Mouse (Mus musculus): ENCODE measurements around the gene Crip2.

Gene Crip2

DNA sequence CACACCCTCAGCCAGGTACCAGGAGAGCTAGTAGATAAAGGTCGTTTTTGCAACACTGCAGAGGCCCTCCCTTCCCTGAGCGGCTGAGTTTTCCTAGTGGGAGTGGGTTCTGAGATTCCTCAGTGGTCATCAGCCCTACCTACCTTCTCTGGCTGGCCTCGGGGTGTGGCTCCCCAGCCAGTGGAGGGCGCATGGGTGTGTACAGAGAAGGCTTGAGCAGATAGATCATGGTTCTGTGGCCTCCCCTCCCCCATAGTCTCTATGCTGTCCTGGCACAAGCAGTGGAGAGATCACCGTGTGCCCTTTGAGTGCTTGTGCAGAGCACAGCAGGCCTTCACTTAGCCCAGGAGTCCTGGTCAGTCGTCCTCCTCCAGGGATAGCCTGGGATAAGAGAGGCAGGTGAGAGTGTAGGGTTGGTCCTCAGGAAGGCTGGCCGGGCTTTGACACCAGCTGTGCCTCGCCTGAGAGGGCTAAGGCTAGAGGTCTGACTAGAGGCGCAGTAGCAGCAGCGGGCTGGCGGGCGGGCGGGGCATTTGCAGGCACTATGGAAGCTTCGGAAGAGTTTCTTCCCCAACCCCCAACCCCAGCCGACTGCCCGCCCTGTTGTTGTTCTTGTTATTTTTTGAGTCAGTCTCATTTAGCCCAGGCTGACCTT, 8.5 kb downstream of the Crip2 start:
- DNase-seq, result peak; percentile 40

DNA sequence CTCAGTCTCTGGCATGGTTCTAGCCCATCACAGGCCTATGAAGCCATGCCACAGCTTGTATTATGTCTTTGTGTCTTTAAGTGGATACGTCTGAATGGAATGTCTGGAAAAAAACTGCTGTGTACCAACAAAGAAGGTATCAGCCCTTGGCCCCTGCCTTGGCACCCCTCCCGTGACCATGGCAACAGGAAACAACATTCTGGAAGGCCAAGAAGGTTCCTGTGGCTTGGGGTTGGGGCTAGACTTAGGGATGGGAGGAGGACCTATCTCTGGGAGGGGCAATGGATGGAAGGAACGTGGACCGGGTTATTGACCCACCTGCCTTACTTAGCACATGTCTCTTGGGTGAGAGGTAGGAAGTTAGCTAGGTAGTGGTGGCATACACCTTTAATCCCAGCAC, 9.3 kb downstream of the Crip2 start:
- no peak for DNase-seq

DNA sequence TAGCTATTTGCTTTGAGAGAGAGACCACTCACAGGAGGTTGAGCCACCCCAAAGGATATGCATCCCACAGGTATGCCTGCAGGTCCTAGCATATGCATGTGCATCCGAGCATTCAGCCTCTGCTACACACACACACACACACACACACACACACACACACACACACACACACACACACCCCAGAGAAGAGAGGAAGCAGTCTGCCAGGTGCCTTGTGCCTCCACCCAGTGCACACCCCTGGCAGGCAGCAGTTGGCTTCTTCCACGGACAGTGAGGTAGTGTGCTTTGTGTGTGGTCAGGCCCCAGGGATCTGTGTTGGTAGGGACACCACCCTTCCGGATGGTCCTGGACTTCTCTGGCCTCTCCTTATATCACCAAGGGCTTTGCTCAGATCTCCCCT, 9.9 kb downstream of the Crip2 start:
- no peak for DNase-seq

DNA sequence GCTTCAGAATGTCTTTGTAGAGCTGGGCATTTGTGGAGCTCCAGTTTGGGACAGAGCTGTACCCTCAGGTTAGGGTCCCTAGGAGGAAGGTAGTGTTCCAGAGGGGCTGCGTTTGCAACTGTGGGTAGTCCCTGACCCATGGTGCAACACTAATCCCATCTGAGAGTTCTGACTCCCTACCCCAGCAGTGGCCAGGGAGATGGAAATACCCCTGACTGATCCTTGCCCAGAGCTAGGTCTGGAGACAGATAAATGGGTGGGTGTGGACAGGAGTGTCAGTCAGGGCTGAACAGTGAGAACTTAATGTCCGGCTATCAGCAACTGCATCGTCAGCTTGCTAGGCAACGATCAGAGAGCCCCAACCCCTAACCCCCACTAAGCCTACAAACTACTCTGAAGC, 10.6 kb downstream of the Crip2 start:
- DNase-seq, result no peak

DNA sequence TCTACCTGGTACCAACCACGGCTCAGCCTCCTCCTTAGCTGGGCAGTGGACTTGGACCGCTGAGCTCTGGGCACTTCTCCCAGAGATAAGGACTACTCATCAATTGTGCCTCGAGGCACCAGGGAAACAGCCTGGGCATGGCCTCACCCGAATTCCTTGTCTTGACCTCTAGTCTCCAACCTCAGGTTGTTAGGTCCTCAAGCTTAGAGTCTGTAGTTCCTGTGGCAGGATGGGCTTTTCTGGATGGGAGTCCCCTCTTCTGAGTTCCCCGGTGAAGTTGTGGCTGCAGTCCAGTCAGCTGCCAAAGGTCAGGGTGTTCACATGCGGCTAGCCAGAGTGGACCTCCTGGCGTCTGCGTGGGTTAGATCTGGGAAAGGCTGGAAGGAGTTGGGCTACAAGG, 11.0 kb downstream of the Crip2 start:
- no peak for DNase-seq

DNA sequence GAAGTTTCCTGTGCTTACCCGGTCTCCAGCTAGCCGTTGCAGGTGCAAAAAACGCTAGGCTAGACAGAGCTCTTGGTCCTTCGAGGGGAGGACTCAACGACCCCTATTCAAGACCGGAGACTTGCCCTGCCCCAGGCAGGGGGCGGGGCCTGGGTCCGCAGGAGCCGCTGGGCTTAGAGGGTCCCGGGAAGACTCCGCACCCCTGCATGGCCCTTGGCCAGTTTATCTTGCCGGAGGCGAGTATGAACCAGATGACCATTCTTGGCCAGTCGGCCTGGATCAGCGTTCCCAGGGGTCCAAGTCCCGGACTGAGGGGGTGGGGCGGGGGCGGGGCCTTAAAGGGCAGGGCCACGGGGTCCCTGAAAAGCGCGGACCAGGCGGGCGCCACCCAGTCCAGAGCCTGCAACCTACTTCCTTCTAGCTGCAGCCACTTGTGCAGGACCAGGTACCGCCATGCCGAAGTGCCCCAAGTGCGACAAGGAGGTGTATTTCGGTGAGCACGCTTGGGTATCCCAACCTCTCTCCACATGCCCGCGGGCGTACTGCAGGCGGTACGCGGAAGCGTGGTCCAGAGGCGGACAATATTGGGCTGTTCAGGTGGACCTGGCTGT, 11.7 kb downstream of the Crip2 start:
- DNase-seq, result no peak

DNA sequence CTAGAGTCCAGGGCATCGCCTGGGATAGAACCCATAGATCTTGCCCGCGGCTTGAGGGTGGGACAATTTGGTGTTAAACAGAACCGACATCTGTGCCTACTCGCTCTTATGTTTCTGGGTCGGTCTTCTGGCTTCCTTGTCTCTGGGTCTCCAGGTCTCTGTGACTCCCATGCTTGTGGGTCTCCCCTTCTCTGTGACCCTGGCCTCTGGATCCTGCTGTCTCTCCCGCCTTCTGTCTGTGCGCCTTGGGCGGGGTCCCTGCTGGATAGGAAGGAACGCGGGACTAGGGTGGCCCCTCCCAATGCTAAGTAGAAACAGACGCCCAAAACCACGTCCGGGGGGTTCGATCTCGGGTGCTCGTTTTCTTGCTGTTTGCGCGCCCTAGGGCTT, 12.2 kb downstream of the Crip2 start:
- no peak for DNase-seq

DNA sequence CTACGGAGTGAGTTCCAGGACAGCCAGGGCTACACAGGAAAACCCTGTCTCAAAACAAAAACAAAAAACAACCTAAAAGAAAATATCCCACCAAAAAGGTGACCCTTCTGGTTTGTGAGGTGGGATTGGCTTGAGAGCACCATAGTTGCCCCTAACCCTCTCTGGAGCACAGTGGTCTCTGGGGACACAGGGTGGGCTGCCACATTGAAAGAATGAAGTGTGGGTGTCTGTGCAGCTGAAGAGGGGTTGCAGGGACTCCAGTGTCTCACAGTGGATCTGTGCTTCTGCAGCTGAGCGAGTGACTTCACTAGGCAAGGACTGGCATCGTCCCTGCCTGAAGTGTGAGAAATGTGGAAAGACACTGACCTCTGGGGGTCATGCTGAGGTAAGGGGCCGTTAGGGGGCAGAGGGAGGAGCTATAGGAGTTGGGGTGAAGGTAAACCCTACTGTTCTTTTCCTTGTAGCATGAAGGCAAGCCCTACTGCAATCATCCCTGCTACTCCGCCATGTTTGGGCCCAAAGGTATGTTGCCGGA, 13.0 kb downstream of the Crip2 start:
- DNase-seq, result no peak

DNA sequence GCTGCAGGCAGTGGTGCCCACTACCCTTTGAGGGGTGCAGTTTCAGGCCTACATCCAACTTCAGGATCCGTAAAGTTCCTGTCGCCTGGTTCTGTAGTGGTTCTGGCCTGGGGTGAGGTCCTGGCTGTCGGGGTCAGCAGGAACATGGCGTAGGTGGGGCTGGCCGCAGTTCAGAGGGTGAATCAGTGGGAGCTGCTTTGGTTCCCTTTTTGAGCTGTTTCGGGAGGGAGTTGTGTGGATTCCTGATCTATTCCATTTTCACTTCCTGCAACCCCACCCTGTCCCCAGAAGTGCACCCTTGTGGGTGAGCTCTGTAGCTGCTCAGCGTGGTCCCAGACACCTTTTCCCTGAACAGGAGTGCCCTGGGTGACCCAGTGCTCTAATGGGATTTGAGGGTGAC, 13.9 kb downstream of the Crip2 start:
- peak; percentile 43 for DNase-seq

DNA sequence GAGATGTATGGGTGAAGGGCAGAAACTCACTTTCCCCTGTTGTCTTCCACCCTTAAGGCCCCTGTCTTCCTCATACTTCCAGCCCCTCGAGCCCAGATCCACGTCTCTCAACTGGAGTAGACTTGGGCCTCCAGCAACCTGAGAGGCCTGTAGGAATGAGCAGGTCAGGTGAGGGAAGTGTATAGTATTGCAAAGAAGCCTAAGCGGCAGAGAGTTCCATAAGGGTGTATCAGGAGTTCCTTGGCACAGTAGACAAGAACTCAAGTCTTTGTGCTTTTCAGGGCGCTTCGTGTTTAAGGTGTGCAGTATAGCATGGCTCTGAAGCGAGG, 14.7 kb downstream of the Crip2 start:
- DNase-seq, result no peak

DNA sequence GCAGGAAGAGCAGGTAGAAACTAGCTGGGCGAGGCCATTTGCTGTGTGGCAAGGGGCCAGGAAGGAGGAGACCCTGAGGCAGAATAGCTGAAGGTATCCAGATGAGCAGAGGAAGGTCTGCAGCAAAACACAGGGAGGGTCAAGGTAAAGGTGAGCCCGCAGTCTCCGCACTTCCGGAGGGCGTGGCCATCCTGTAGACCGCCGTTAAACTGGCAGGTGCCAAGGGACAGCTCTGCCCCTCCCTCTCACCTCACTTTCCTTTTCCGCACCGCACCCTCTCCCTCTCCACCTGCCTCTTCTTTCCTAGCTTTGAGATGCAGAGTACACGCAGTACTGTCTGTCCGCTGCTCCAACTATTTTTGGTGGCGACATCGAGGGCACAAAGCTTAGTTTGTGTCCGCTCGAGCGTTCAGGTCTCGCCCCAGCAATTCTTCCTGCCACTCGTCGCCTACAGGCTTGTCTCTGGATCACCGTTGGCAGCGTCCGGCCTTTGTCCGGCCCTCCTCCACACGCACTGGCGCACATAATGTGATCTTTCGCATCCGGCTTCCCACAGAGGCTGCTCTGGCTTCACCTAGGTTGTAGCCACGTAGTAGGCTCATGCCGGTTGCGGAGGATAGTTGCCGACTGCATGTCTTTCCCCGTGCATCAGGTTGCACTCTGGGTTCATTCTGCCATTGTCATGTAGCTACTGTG, 15.2 kb downstream of the Crip2 start:
- peak; percentile 74 for DNase-seq

DNA sequence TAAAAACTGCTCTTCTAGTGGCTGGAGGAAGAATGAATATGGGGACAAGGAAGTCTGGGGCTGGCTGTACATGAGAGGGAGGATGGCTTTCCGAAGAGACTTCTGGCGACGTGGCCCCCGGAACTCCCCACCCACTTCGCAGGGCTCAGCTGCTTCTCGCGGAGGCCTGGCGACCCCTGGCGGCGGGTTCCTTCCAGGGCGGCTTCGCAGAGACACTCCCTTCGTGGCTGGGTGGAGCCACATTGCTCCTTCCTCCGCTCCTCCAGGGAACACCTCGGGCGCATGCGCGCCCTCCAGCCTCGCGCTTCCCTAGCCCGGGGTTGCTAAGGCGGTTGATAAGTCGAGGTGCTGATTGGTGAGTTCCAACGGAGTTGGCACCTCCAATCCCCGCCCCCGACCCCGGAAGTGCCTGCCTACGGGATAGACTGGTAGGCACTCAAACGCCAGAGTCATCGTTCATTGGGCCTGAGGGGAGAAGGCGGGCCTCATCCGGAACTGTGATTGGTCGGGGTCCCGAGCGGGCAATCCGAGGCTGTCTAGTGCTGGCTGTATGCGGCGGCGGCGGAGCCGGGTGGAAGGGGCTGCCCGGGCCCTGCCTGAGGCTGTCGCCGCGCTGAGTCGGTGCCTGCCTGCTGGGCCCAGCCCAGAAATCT, 16.0 kb downstream of the Crip2 start, which contains the start of gene Tedc1:
Tedc1 (plus strand) TSS at position 535 of the 653 bp plus-strand sequence.
- peak; percentile 99 for DNase-seq

DNA sequence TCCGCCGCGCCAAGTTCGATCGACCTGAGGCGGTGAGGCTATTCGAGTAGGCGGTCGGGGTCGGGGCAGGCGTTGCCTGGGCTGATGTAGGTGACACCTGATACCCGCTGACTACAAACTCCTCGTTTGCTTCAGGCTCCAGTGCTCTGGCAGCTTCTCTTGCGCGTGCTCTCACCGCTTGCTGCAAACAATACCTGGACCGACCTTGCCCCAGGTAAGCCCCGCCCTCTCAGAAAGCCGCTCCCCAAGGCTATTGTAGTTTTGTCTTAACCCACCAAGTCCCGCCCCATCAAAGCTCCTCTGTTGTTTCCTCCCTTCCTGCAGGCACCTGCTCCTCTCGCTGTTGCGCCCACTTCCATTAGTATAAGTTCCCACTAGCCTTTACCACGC, 16.5 kb downstream of the Crip2 start:
- DNase-seq, result no peak

DNA sequence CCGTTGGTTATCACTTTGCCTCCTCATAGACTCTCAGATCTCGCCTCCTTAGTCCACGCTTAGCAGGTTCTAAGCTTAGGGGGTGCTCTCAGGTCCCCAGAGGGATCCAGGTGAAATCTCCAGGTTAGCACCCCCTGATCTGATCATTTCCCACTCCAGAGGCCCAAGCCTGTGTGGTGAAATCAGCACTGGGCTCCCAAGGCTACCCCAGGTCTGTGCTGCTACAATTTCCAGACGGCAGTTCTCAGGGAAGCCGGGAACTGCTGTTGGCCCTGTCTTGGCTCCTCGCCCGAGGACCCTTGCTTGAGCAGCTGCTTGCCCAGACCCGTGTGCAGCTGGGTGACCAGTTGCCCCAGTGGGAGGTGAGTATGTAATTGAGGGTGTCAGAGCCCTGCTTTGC, 17.0 kb downstream of the Crip2 start:
- DNase-seq, result peak; percentile 61

DNA sequence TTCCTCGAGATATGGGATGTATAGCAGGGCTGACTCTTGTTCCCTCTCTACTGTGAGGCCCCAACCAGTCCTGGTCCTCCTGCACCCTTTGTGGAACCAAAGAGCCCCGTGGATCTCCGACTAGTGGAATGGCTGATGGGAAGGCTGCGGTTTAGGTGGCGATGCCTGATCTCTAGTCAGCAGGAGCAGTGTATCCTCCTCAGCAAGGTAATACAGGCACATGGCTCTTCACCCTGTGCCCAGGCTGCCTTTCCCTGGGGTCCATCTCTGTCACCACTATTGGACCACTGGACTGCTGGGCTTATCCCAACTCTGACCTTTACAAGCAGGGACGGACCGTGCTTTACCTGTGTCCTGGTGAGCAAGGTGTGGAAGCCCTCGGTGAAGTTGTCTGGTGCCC, 17.5 kb downstream of the Crip2 start:
- peak; percentile 55 for DNase-seq

DNA sequence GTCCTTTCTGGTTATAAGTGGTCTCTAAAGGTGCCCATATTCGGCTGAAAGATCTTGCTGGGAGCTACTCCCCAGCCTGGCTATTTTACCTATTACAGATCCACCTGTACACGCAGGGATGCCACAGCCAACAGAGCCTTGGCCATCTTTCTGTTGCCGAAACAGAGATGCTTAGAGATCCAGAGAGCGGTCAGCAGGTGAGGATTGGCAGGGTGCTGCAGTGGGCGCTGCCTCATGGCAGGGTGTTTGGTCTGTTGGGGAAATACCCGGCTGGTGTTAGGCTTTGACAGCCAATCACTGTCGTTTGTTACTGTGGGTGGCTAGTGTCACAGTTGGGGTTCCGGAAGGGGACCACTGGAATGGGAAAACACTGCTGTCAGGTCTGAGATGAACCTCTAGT, 17.9 kb downstream of the Crip2 start:
- DNase-seq, result no peak

DNA sequence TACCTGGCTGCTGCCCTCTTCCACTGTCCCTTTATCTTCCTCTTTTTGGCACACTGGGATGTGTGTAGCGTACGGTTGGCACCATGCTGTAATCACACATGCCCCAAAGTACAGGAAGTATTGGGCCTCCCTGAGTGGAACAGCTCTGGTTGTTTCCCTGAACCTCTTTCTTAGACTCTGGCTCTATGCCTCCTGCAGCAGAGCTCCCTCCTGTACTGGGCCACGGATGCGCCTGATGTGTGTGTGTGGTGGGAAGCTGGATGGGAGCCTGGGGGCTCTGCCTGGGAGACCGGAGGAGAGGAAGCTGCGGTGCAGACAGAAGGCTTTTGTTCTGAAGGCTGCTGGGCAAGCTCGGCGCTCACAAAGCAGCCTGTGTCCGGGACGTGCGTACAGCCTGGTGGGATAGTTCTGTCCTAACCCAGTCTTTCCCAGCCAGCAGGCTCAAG, 23.5 kb downstream of the Crip2 start:
- DNase-seq, result peak; percentile 53

DNA sequence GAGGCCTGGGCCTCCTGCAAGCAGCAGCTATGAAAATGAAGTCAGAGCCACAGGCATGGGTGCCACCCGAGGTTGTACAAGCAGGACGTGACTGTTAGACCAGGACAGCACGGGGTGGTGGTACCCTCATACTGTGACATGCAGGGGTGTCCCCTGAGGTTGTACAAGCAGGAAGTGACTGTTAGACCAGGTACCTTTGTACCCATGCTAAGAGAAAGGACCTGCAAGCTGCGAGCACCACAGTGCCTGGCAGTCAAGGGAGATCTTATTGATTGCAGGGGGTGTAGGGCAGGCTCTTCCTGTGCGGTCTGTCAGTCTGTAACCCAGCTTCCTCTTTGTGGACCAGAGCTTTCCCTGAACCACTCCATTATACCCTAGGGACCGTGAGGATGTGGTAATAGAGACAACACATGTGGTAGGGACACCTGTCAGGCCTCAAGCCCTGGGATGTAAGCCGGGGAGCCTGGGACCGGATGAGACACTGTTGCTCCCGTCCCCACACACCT, 28.0 kb downstream of the Crip2 start:
- DNase-seq, result no peak

DNA sequence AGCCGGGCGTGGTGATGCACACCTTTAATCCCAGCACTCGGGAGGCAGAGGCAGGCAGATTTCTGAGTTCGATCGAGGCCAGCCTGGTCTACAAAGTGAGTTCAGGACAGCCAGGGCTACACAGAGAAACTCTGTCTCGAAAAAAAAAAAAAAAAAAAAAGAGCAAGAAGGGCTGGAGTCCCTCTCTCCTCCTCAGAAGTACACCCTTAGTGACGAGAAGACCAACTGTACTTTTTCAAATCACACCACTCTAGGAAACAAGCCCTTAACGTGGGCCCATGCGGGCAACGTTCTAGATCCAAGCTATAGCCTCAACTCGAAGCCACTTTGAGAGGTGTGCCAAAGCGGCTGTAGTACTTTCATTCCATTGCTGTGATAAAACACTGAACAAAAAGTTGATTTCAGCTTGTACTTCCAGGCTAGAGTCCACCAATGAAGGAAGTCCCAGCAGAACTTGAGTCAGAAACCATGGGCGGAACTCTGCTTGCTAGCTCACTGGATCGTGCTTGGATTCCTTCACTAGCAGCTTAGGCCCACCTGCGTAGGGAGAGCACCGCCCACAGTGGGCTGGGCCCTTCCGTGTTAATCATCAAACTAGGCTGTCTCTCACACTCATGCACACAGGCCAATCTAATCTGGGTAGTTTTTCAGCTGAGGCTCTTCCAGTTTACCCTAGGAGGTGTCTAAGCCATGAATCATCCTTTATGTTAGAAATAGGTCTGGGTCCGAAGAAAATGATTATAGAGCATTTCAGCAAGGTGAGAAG, 37.1 kb downstream of the Crip2 start:
- no peak for DNase-seq

DNA sequence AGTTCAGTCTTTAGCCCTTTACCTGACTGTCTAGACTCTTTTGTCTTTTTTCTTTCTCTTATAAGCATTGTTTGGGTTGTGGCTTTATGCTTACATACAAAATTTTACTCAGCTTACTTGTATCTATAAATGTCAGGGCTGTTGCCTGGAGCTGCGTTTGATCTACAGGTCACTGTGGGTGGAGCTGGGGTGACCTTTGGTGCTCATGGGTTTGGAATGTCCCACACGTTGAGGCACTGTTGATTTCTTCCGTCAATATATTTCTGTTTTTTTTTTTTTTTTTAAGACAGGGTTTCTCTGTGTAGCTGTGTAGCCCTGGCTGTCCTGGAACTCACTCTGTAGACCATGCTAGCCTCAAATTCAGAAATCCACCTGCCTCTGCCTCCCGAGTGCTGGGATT, 41.0 kb downstream of the Crip2 start:
- no peak for DNase-seq

DNA sequence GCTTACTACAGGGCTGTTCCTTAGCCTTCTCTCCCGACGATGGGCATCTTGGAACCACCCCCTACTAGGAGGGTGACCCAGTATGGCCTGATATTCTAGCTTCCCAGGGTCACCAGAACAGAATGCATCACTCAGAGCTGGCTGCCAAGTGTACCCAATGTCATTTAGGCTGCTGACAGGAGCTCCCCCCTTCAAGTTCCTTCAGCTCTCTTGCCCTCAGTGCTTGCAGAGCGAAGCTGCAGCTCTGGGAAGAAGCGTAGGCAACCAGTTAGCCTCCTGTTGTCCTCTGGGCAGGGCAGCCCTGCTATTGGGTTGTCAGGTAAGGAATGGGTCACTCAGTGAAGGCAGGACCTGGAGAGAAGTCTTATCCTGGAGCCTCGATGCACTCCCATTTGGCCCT, 44.9 kb downstream of the Crip2 start:
- DNase-seq, result peak; percentile 45

DNA sequence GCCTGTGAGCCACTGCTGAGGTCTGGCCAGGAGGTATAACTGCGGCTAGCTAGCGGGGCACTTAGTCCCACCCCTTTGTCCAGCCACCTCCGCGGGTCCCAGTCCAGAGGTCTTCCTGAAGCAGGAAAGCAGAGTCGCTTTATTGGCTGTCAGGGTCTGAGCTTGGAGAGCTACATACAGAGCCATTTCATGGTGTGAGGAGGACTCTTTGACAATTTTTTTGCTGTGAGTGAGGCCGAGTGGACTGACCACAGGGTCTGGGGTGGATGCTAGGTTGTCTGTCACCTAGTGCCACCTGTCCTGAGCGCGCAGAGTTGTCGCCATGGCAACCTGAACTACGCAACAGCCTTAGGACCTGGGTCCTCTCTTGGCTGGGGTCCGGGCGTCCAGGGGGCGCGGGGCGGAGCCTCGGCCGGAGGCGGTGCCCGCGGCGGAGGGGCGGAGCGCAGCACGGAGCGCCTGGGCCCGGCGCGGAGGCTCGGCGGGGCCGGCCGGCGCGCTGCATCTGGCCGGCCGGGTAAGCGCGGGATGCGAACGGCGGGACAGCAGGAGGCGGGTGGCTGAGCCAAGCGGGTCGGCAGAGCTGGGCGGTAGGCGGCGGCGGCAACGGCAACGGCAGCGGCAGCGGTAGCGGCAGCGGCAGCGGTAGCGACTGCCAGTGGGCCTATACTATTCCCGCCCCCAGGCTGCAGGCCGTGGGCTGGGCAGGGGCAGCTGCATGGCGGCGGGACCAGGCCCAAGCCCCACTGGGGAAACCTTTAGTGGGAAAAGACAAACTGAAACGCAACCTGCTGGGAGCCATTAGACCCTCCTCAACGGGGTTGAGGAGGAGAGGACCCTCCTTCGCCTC, 45.6 kb downstream of the Crip2 start, which contains the start of gene Tmem121:
Tmem121 (plus strand) TSS at position 489 of the 850 bp plus-strand sequence.
- DNase-seq, result peak; percentile 69

Measured in cerebellum, adult 9-10 months (tissue).